In the genomic region with DNA sequence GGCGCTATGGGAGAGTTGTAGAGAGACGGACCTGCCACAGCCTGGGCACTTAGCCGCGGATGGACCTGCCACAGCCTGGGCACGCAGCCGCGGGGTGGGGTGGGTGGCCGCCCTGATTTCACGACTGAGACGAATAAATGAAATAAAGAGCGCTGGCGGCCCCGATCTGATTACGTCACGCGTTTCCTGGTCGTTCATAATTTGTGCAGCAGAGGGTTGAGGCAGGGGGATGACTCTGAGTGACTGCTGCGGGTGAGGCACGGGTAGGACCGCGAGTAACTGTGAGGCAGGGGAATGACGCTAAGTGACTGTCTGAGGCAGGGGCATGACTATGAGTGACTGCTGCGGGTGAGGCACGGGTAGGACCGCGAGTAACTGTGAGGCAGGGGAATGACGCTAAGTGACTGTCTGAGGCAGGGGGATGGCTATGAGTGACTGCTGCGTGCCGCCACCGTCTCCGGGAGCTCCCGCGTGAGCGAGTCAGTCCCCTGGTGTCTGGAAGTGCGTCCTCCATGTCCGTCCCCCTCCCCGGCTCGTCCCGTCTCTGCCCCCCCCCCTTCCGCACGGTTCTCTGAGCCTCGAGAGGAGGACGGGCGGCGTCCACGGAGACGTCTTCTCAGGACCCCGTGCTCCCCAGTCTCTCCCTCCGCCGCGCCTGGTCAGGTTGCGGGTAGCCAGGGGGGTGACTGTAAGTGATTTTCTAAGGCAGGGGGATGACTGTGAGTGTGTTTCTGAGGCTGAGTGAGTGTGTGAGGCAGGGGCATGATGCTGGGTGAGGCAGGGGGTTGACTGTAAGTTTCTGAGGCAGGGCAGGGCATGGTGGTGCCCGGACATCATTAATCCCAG, we compare ENCODE assay signal across 8 mouse cellular contexts. TPM values are rescaled to one million over a fixed set of nuclear protein-coding genes. Genes with fewer than 3 reads are reported as not detected.
DNase-seq lines count a peak whose midpoint lies in the region; ATAC-seq and TF ChIP-seq lines count a peak whose summit lies in the region.

No protein-coding gene starts in this region.

- no peaks in the 10 kb centered on the region for H3K36me3 ChIP-seq in heart, embryonic 14.5 days (ENCODE audit: control insufficient read depth, insufficient read depth, low read length)
- H3K36me3 ChIP-seq in megakaryocyte, embryonic 14.5 days (replicated peaks; ENCODE audit: low read length) = no peaks in the 10 kb centered on the region
- no peaks in the 10 kb centered on the region for H3K36me3 ChIP-seq in spleen, adult 2 months (ENCODE audit: control insufficient read depth, insufficient read depth, low read length)

- H3K4me2 ChIP-seq in heart, embryonic 14.5 days (ENCODE audit: low read length) = peak overlapping the region; percentile 75

- H3K9ac ChIP-seq in heart, embryonic 14.5 days (ENCODE audit: low read length) = peak overlapping the region; percentile 48; the same call in 1 of the 2 replicates

- no peak for TF ChIP-seq CTCF in spleen, adult 2 months (IDR thresholded peaks at IDR 0.05; ENCODE audit: extremely low read depth, insufficient read depth, insufficient read length, insufficient replicate concordance)

- no peaks in the 10 kb centered on the region for H3K9me3 ChIP-seq in heart, embryonic 14.5 days (ENCODE audit: control insufficient read depth, low read length)
- no peaks in the 10 kb centered on the region for H3K9me3 ChIP-seq in megakaryocyte, embryonic 14.5 days

- DNase-seq in frontal cortex, adult 2 months (ENCODE audit: extremely low spot score in 1 of 2, low spot score in 1 of 2) = peak; percentile 24 to 36
- no peak for DNase-seq in frontal cortex, postnatal 25 days (ENCODE audit: low spot score in 2 of 2)
- DNase-seq in MN1 (ENCODE audit: low spot score) = peak; percentile 16
- DNase-seq in embryo, embryonic 9.5 days (ENCODE audit: extremely low spot score) = peak; percentile 49
- peak; percentile 47 to 60 for DNase-seq in kidney, postnatal 4 days
- peak in 1 of 2 experiments; percentile 43 for DNase-seq in spleen, adult 2 months (ENCODE audit: low read depth in 1 of 2, low spot score in 2 of 2)

- peaks cover 7 to 9% of the 10 kb centered on the region in 2 experiments; a peak in 3 of 4 replicates for H3K4me1 ChIP-seq in heart, embryonic 14.5 days (ENCODE audit: control insufficient read depth in 2 of 2, insufficient read depth in 2 of 2, low read length in 2 of 2)
- peaks cover 44% of the 10 kb centered on the region for H3K4me1 ChIP-seq in megakaryocyte, embryonic 14.5 days
- H3K4me1 ChIP-seq in spleen, adult 2 months (ENCODE audit: control insufficient read depth, insufficient read depth, insufficient read length) = peaks cover 18% of the 10 kb centered on the region; the same call in 1 of the 2 replicates

- WGBS in heart, embryonic 14.5 days = under 1% methylated on average over 50 of the region's 53 CpGs
- 2% methylated on average over 47 of the region's 53 CpGs for WGBS in spleen, adult 2 months

- ATAC-seq in heart, embryonic 14.5 days (ENCODE audit: insufficient number of reproducible peaks, insufficient read depth, low FRiP score, low read depth) = no peak

- TF ChIP-seq POLR2A in spleen, adult 2 months (IDR thresholded peaks at IDR 0.05; ENCODE audit: low read depth, low read length) = no peak

- H3K27me3 ChIP-seq in heart, embryonic 14.5 days (ENCODE audit: control insufficient read depth, insufficient read depth, low read length) = no peaks in the 10 kb centered on the region
- no peaks in the 10 kb centered on the region for H3K27me3 ChIP-seq in megakaryocyte, embryonic 14.5 days (replicated peaks)
- no peaks in the 10 kb centered on the region for H3K27me3 ChIP-seq in spleen, adult 2 months (ENCODE audit: control insufficient read depth, insufficient read depth, low read length)

- H3K27ac ChIP-seq in heart, embryonic 14.5 days (replicated peaks in 1 of 2; ENCODE audit: control insufficient read depth in 1 of 2, insufficient read depth in 1 of 2, low read depth in 2 of 2, low read length in 2 of 2) = peak overlapping the region in 1 of 2 experiments; percentile 30; a peak in 1 of 4 replicates
- peak overlapping the region; percentile 68 for H3K27ac ChIP-seq in spleen, adult 2 months (ENCODE audit: insufficient read depth, low read length)

- peak overlapping the region; percentile 46 to 58 for H3K4me3 ChIP-seq in heart, embryonic 14.5 days (ENCODE audit: control insufficient read depth in 1 of 2, insufficient read depth in 1 of 2, low read depth in 1 of 2, low read length in 2 of 2)
- peak overlapping the region; percentile 96 for H3K4me3 ChIP-seq in megakaryocyte, embryonic 14.5 days (replicated peaks)
- H3K4me3 ChIP-seq in spleen, adult 2 months (ENCODE audit: extremely low read depth, insufficient read depth, insufficient read length) = peak overlapping the region; percentile 62

RNA-seq across cellular contexts. Expression of gene Ccr1, which starts 45.1 kb away (rescaled TPM):
- polyA plus RNA-seq in frontal cortex, adult 2 months (2012; rRNA removed) = 0.13 and 0.30 TPM in 2 replicates
- polyA plus RNA-seq in heart, embryonic 14.5 days (2014; fragmentation: Nextera tagmentation; extraction: Ambion mirVana) = 1.9 and 2.2 TPM in 2 replicates
- 0.30 TPM in 1 of 2 replicates, not detected in the other for polyA plus RNA-seq in megakaryocyte, embryonic 14.5 days (2012; ENCODE audit: insufficient read depth, low replicate concordance)
- 4.2 and 4.4 TPM in 2 replicates for polyA plus RNA-seq in spleen, adult 2 months (2012; rRNA removed)

RNA-seq across cellular contexts. Expression of gene Ccr1l1, which starts 54.8 kb away (rescaled TPM):
- 0.23 TPM in 1 of 2 replicates, not detected in the other for polyA plus RNA-seq in frontal cortex, adult 2 months (2012; rRNA removed)
- not detected in 2 replicates for polyA plus RNA-seq in heart, embryonic 14.5 days (2014; fragmentation: Nextera tagmentation; extraction: Ambion mirVana)
- polyA plus RNA-seq in megakaryocyte, embryonic 14.5 days (2012; ENCODE audit: insufficient read depth, low replicate concordance) = not detected in 2 replicates
- polyA plus RNA-seq in spleen, adult 2 months (2012; rRNA removed) = 0.41 and 0.53 TPM in 2 replicates

Comparison
In these comparisons a context has a peak if more than half of its experiments do, and no peak if none do; other contexts are left out.
1. DNase-seq: peak in frontal cortex, adult 2 months (2 of 2), MN1 (single experiment), embryo, embryonic 9.5 days (single experiment) and kidney, postnatal 4 days (2 of 2); none in frontal cortex, postnatal 25 days (0 of 2).
2. Peak in every context shown above with its lines, with median percentiles within 50 percentile points of each other: H3K4me3 ChIP-seq.